Mouse (Mus musculus) urinary bladder, postnatal 4 days (tissue): Measurements from ENCODE around the gene Atp1b2.
A peak's percentile ranks its signal among the peaks of the same experiment; 100 is the strongest.

ENCODE experiments used
- DNase-seq, 2 experiments: peaks; one replicate each; pipeline ENCODE4 v3.0.0; 2021 to 2022; ENCODE audit warnings: low spot score in 2 of 2

Atp1b2 gene

DNA sequence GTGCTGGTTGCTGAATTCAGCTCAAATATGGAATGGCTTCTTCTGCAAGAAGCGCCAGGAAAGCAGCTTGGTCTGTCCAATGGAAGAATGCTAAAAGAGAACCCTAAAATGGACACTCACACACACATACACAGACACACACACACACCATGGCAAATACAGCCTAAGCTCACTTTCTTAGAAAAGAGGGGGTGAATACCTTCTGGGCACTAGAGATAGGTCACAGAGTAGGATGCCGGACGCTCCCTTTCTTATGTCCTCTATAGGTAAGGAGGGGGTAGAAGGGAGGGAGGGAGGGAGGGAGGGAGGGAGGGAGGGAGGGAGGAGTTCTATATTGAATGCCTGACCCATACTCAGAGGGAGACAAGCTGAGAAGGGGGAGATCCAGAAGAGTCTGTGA is 2.8 kb upstream of the Atp1b2 start:
- DNase-seq, result no peak

DNA sequence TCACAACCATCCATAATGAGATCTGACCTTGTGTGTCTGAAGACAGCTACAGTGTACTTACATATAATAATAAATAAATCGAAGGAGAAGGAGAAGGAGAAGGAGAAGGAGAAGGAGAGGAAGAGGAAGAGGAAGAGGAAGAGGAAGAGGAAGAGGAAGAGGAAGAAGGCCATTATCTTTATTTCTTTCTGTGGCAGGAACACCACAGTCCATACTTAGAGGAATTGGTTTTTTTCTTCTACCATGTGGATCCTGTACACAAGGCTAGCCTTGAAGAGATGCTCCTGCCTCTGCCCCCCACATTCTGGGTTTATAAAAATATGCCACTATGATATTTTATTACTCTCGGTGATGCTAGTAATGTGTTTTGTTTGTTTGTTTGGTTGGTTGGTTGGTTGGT is 1.1 kb upstream of the Atp1b2 start:
- DNase-seq, result no peak

- no peak for DNase-seq
These were observed 701 bp upstream of the Atp1b2 start for GRCm38 (mm10) chr11:69606491-69606795.

DNA sequence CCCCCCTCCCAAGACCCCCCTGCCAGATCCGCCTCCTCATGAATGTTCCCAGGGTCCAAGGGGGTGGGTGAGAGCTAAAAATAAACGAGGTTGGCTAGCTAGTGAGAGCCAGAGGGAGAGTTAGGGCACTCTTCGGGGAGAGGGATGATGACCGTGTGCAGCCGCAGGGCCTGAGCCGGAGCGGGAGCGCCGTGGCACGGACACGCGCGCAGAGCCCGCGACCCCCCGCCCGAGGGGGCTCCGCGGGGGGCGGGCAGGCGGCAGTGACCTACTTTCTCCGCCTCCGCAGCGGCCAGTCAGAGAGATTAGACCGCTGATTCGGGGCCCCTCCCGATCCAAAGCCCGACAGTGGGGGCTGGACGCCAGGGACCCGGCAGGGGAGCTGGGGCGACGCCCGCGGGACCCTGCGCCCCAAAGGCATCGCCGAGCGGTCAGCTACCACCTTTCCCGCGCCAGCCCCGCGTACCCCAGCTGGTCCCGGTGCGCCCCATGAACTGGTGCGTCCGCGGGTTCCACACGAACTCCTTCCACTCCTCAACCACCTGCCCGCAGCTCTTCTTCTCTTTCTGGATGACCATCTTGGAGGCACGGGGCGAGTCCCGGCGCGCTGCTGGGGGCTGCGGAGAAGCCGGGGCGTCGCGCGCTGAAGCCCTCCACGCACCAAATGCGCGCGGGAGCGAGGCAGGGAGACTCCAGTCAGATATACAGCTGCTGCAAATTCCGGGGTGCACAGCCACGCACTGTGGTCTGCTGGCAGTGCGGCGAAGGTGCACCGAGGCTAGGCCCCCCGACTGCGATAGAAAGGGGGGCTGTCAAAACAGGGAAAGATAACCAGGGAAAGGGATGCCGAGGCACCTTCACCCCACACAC is 712 bp downstream of the Atp1b2 start:
- no peak for DNase-seq

GRCm38 (mm10) chr11:69604347-69604746 is 1.4 kb downstream of the Atp1b2 start:
- DNase-seq, result no peak

DNA sequence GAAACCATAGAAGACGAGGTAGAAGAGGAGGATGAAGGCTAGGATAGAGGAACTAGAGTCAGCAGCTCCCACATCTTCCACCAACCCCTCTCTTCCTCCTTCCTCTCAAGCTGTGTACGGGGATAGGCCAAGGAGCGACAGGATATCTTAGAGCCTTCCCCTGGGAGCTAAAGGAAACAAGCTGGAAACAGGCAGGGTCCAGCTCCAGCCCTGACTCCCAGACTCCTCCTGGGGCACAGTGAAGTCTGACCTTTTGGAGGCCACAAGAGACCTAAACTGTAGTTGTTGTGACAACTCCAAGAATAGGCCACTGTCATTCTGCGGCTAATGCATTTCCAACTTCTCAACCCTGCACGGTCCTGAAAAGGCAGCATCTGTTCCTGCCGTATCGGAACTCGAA is 2.2 kb downstream of the Atp1b2 start:
- DNase-seq, result no peak

DNA sequence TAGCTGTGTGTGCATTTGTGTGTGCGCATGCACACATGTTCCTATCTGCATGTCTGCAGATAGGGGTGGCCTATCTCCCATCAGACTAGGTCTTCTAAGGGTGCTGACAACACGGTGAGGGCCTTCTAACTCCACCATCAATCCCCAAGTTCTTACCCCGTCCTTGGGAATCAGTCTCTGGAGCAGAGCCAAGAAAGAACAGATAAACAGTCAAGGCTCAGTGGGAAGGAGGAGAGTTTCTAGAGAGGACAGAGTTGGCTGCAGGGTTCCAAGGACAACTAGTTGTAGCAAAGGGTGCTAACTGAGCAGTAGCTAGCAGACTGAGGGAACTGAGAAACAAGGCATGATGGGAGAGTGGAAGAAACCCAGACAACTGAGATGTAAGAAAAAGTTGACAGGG is 4.0 kb downstream of the Atp1b2 start:
- DNase-seq, result no peak

- peak; percentile 73 to 74 for DNase-seq
These were observed 5.6 kb downstream of the Atp1b2 start for GRCm38 (mm10) chr11:69600098-69600497.

GRCm38 (mm10) chr11:69599436-69599835 is 6.3 kb downstream of the Atp1b2 start:
- DNase-seq, result no peak

GRCm38 (mm10) chr11:69594853-69595252 is 10.9 kb downstream of the Atp1b2 start:
- no peak for DNase-seq

DNA sequence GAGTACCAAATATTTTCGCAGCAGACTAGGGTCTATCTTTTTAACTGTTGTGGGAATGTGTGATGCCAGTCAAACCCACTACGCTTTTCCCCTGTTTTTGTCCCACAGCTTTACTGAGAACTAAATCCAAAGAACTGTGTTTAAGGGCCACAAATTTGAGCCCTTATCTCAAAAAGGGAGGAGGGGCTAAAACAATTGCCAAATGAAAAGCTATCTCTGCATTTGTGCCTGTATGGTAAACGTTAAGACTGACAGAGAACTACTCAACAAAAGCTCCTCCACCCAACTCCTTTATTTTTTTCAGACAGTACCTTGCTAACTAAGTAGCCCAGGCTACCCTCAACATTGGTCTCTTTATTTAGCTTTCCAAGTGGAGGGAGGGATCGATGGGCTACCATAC is 12.9 kb downstream of the Atp1b2 start:
- DNase-seq, result no peak

DNA sequence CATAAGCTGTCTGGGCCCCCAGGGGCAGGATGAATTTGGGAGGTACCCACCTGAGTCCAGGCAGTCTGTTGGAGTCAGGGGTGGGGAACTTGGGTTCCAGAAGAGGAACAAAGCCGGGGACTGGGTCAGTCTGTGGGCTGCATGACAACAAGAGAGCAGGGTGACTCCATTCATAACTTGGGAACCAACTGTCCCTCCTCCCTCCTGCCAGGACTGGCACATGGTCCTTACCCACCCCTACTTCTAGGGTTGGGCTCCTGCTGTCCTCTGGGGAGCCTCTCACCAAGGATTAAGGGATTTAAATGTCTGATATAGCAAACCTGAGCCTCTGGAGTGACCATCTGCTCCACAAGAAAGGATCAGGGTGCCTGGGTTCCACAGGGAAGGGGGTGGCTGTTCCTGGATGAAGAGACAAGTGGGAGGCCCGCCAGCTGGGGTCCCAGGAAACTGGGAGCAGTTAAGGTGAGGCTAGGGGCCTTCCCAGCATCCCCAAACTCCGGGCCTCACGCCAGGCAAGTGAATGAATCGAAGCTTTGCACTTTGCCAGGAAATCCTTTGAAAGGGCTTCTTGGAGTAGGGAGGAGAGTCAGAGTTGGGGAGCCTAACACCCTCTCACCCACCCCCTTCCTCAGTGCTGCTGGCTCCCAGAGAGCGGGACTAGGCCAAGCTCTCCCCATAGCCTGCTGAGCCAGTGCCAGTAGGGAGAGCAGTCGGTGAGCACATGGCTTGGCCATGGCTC is 13.7 kb downstream of the Atp1b2 start:
- DNase-seq, result no peak

GRCm38 (mm10) chr11:69591424-69591823 is 14.3 kb downstream of the Atp1b2 start:
- no peak for DNase-seq

- DNase-seq, result no peak
These were observed 15.1 kb downstream of the Atp1b2 start for GRCm38 (mm10) chr11:69590622-69591021.

- DNase-seq, result no peak
These were observed 16.4 kb downstream of the Atp1b2 start for GRCm38 (mm10) chr11:69589207-69589834.

- no peak for DNase-seq
These were observed 19.9 kb downstream of the Atp1b2 start for GRCm38 (mm10) chr11:69585718-69586325.

GRCm38 (mm10) chr11:69584937-69585336 is 20.8 kb downstream of the Atp1b2 start:
- DNase-seq, result no peak

GRCm38 (mm10) chr11:69584008-69584407 is 21.7 kb downstream of the Atp1b2 start:
- no peak for DNase-seq

DNA sequence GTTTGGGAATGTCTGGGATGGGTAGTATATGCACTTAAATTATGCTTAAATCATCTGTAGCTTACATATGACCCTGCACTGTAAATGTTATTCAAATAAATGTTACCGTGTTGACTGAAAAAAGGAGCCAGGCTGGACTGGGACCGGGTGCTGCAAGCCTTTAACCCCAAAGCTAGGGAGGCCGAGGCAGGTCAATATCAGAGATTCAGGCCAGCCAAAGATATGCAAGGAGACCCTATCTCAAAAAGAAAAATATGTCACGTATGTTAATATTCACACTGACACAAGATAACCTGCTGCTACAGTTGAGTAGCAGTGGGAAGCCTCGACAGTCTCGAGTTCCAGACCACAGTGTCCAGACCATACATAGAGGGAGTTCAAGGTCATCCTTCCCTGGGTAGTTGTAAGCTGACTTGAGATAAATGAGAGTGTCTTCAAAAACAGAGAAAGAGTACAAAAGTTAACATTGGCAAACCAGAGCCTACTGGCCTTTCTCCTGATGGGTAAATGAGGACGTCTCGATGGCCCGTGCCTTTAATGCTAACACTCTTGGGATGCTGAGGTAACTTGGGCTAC is 23.4 kb downstream of the Atp1b2 start:
- DNase-seq, result no peak

DNA sequence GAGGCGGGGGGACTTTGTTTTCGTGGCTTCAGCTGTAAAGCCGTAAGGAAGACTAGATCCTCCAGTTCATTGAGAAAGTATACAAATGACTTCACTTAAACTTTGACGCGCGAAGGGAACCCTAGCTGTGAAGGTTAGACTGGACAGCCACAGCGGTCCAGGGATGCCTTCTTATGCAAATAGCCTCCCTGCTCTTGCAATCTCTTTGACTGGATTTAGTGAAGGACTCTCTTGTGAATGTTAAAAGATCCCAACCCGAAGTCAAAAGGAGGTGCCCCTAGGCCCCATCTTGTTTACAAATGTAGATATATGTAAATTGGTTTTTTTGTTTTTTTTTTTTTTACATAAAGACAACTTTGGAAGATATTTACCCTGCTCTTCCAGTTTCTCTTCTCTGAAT is 23.9 kb downstream of the Atp1b2 start:
- no peak for DNase-seq

DNA sequence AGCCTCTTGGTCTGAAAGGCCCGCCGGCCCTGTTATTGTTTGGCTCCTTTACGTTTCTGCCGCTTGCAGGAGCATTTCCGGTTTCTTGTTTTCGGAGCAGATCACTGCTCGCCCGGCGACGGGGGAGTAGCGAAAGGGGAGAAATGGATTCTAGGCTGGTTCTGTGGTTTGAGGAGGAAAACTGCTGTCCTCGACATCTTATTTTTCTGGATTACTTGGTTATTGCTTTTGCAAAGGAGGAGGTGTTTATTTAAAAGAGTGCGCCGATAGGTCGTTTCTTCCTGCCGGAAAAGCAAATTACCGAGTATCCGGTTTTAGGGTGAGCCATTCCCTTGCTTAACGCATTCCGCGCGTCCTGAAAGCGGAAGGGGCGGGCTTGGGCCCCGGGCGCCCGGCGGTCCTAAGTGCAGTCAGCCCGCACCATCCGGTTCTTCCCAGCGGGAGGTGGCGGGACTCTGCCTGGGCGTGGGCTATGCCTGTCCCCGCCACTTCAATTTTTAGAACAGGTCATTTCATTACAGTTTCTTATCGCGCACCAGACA is 24.5 kb downstream of the Atp1b2 start:
- peak; percentile 85 to 88 for DNase-seq
